Mouse (Mus musculus) right cerebral cortex, postnatal 25 days (tissue): ENCODE measurements around the gene Dmbx1.
A peak's percentile ranks its signal among the peaks of the same experiment; 100 is the strongest.

ENCODE experiments used
- DNase-seq: peaks from one replicate; pipeline ENCODE4 v3.0.0; 2022

The Dmbx1 gene

DNA sequence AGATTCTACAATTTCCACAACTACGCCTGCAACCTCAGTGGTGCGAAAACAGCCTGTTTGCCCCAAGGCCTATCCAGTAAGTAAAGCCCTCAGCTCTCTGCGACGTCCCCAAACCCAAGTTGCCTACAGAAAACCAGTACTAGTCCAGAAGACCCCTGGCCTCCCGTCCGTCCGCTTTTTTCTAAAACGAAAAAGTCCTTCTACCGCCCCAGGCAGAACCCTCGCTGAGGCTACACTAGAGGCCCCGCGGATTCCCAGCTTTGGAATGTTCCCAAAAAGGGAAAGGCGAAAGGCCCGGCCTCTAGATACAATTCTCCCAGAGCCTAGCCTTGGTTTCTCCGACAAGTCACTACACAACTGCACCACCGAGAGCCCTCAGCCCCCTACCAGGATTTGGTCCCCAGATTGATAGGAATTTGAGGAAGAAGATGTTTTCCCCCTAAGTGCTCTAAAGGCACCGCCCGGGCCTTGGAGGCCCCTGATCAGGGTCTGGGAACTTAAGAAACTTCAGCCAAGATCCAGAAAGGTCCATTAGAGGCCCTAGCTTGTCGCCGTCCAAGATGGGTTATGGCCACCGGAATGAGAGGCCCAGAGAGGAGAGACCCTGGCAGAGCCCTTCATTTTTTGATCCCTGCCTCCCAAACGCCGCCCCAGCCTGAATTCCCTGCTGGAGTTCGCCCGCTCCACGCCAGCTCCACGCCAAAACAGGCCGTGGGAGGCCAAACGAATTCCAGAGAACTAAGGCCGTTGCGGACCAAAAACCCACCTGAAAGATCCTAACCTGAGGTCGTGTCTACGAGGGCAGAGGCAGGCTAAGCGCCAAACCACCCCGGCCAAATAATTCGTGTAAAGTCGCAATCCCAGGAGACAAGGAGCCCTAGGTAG is 1.2 kb downstream of the Dmbx1 start:
- peak; percentile 55 for DNase-seq

DNA sequence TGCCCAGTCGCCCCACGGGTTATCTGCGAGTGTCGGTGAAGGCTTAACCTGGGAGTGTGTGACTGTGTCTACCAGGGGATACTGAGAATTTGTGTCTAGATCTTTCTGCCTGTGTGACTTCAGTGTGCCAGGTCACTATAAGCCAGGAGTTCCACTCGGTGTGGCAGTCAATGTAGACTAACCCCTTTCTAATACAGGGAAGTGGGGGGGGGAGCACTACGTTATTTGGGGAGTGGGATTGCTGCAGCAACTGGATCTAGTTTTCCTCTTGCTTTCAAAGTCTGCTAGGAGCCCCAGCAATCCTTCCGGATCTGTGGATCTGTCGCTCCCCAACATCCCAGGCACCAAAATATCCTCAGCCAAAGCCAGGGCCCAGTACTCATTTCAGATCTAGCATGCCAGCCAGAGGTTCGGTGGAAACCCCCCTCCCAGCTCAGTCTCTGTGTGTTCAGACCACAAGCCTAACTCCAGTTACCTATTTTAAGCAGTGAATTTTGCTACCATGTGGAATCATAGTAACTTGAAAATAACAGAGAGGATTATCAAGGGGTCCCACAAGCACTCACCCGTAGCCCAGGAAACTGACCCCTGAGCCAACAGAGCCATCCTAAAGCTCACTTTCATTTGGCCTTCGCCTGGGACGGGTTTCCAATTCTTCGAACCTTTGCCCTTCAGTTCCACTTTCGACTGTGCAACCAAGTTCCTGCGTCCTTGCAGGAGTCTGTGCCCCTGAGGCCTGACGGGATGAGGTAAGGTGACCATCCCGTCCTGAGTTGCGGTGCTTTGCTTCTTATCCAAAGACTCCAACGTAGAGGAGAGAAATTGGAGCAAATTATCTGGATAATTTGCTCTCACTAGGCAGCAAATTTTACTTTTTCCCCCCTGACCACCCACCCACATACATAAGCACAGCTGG is 2.4 kb downstream of the Dmbx1 start:
- no peak for DNase-seq

DNA sequence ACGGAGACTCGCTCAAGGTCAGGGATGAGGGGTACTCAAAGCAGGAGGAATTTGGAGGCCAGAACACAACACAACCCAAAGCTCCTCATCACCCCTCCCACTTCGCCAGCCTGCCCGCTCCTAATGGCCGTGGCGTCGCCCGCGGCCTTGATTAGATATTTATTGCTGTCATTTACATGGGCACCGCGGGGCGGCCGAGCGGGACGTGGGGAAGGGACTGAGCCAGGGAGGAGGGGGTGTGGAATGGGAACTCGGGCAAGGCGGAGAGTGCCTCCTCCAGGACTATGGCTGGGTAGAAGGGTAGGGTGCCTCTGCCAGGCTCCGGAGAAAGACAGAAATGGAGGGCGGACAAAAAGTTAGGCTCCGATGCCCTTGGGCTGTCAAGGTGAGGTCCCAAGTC is 3.1 kb downstream of the Dmbx1 start:
- no peak for DNase-seq

DNA sequence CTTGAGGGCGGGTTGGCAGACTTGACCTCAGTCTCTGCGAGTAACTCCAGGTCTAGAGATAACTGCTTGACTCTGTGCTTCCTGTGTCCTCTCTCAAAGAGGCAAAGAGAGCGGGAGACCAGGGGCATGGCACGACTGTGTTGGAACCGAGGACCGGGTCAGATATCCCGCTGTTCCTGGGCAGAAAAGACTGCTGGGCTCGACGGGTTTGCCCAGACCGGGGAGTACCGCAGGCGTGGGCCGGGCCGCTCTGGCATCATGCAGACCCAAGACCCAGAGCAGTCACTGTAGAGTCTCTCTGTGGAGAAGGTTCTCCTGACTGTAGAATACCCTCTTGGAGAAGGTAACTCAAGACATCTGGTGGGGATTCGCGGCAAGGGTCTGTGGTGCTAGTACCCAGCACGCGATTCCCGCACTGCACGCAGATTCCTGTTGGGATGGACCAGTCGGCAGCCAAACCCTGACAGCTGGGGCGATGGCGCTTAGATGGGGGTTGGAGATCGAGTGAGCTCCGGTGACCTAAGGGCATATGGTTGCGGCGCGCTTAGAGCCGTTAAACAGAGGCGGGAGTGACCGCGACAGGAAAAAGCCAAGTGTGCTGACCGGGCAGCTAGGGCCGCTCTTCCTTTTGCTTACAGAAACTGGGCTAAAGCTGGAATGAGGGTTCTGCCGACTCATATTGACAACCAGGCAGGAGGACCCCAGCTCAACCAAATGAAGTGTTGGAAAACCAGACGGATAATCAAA is 3.7 kb downstream of the Dmbx1 start:
- DNase-seq = no peak

DNA sequence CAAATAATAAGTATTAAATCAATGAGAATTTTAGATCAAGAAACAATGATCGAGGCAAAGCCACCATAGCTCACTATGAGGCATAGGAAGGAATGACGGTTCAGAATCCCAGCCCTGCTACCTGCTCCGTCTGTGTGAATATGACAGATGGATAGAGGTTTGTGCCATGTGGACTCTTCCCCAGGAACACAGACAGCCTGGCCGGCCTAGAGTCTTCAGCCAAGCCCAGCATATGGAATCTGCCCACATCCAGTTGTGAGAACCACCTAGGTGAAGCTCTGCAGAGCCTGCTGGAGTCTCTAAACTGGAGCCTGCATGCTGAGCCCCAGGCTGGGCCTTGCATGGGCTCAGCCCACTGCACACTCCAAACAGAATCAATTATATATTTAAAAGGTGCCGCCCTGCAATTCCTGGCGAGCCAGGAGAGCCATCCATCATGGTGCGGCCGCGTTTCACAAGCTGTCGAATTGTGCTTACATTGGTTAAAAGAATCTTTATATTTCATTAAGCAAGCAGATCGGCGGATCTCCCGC is 8.1 kb downstream of the Dmbx1 start:
- DNase-seq = no peak

DNA sequence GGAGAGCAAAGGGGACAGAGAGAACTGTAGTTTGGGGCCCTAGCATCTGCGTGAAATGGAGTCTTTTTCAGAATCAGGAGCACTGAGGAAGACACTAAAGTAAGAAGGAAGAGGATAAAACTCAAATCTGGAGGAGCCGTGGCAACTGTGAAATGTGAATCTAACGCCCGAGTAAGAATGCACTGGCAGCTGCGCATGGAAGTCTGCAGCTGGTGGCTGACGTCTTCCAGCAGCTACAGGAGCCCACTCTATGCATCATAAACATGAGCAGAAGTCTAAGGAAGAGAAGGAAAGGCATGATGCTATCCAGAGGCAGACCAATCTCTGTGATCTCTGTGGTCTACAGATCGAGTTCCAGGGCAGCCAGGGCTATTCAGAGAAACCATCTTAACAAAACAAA is 12.1 kb downstream of the Dmbx1 start:
- DNase-seq = no peak

DNA sequence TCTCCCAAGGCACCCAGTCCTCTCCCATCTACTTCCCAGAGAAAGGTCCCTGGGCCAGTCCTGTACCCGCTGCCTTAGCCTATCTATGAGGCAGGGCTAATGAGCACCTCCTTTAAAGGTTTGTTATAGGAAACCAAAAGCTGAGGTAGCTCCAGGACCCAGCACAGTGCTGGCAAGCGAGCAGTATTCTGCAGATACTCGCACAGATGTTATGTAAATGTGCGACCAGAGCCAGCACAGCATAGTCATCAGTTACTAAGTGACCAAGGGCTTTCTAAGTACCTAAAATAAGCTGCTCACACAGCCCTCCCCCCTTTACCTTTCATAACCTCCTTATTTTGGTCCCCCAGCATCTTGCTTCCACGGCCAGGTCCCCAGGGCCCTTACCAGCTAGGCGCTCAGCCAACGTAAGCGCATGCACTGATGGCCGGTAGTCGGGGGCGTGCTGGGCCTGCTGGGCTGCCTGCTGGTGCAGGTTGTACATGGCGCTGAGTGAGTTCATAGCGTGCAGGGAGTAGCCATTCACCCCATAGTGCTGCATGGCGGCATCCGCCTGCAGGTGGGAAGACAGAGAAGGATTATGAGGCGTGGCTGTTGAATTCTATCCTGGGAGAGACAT is 16.4 kb downstream of the Dmbx1 start:
- DNase-seq = no peak

DNA sequence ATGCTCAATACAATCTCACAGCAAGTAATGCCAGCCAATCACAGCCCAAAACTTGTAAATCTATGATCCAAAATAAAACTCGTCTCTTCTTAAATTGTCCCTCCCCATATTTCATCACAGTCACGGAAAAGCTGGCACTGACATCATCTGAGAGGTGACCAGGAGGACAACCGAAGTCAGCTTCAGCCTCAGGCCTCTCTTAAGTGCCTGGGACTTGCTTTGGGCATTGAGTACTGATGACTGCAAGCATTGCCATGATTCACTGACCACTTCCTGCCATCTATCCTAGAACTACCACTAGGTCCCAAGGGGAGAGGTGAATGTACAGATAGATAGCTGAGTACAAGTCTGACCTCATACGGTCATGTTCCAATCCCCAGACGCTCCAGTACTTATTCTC is 17.0 kb downstream of the Dmbx1 start:
- DNase-seq = no peak

DNA sequence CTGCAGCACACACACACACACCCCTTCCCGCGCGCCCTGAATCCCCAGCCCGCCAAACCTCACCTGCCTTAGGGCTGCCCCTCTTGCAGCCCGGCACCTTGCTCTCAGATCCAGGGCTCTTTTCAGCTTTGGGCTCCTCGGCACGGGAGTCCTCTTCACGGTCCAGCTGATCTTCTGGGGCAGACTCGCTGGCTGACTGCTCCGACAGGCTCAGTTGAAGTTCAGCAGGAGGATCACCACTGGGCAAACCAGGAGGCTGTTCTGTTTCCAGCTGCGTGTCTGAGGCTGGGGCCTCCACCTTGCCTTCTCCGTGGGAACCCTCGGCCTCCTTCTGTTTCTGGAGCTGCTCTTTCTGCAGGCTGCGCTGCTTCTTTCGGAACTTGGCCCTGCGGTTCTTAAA is 19.8 kb downstream of the Dmbx1 start:
- no peak for DNase-seq

DNA sequence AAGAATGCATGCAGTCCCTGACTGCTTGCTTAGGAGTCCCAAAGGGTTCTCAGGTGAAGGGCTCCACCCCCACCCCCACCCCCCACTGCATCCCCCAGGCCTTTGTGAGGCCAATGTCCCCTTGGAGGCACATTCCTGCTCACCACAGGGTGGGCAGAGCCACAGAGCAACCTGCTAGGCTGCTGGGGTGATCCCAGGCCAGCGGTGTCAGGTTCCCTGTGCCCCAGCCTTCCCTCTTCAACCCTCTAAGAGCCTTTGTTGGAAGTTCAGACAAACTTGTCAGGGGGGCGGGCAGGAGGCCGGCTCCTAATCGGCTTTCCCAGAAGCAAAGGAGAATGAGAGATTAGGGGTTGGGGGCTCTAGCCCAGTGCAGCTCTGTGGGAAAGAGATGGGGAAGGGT is 28.1 kb downstream of the Dmbx1 start:
- DNase-seq = no peak

DNA sequence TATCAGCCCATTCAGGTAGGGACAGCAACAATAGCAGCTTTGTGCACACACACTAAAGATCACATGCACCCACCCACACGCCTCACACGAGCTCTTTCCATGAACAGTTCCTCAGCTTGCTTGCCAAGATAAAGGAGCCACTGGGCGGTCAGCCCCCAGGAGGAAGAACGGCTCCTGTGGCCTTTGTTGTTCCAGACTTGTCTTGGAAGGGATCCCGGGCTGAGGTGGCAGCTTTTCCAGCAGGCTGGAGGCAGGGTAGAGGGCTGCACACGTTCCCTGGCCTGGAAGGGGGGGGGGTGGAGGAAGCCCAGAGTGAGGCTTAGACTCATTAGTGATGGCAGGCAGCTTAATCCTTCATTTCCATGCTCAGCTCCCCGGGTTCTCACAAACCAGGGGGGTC is 31.1 kb downstream of the Dmbx1 start:
- peak; percentile 27 for DNase-seq

DNA sequence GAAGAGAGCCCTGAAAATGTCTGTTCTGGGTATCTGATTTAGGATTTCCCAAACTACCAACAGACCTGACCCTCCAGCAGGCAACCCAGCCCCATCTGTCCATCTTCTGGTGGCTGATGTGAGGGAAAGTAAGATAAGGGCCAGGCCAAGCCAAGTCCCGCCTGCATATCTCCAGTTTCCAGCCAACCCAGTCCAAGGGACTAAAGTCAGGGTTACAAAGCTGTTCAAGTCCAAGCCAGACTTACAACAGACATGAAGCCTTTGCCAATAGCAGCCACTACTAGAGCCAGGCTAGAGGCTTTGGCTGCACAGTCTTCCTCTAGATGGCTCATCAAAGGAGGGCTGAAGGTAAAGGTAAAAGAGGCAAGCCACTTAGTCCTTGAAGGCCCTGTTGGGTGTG is 31.7 kb downstream of the Dmbx1 start:
- no peak for DNase-seq

DNA sequence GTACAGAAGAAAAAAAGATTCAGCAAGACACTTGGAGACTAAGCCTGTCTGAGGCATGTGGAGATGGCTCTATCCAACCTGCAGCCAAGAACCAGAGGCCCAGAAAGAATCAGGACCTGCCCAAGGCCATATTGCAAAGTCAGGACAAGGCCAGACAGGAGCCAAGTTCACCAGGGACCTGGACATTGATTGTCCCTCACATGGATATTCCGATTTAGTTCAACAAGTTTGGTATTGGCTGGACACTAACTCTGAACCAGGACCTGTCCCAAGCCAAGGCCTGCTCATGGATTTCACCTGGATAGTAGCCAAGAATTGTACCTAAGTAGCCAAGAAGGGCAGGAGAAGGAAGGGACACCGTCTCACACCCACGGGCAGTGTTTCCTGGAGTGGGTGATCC is 32.9 kb downstream of the Dmbx1 start:
- no peak for DNase-seq

DNA sequence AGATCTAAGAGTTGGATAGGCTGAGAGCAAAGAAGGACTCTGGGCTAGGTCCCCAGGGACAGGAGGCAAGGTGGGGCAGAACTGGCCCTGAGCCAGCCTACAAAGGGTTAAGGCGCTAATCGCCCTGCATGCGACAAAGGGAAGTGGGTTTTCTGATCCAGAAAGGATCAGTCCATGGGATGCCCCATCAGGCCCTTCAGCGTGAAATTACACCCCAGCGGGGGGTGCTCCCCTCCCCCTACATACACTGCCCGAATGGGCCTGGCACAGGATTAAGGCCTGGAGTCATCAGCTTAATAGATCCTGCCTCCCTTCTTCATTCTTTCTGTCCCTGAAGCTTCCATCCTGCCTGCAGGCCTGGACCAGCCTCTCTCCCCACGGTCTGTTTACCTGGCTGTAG is 34.0 kb downstream of the Dmbx1 start:
- DNase-seq = no peak

DNA sequence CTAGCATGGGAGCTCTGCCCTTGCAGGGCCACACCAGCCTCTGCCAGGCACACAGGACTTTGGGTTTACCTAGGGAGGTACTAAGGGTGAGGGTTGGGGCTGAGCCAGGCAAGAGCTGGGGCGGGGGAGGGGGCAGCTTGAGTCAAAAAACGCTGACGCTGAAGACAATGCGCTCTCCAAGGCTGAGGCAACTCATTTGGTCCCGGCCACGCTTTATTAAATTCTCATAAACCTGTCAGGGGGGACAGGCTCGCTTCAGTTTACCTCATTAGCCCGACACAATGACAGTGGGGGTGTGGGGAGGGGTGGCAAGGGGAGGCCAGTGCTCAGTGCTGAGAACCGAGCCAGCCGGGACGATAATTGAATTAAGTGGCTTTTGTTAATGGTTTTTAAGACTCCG is 35.4 kb downstream of the Dmbx1 start:
- DNase-seq = no peak

DNA sequence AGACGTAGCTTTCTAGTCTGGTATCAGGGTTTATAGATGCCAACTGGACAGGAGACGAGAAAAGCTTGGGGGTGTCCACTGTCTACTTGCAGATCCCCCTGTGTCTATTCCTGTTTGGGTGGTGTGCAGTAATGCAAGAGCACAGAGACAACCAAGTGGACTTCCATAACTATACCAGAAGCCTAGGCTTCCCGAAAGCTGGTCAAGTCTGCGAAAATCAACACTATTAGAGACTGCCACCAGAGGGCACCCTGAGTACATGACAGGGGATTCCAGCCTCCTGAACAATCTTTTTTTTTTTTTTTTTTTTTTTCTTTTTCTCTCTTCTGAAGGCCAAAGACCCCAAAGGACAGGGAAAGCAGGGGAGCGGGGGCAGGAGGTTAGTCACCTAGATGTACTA is 36.9 kb downstream of the Dmbx1 start:
- peak; percentile 72 for DNase-seq

DNA sequence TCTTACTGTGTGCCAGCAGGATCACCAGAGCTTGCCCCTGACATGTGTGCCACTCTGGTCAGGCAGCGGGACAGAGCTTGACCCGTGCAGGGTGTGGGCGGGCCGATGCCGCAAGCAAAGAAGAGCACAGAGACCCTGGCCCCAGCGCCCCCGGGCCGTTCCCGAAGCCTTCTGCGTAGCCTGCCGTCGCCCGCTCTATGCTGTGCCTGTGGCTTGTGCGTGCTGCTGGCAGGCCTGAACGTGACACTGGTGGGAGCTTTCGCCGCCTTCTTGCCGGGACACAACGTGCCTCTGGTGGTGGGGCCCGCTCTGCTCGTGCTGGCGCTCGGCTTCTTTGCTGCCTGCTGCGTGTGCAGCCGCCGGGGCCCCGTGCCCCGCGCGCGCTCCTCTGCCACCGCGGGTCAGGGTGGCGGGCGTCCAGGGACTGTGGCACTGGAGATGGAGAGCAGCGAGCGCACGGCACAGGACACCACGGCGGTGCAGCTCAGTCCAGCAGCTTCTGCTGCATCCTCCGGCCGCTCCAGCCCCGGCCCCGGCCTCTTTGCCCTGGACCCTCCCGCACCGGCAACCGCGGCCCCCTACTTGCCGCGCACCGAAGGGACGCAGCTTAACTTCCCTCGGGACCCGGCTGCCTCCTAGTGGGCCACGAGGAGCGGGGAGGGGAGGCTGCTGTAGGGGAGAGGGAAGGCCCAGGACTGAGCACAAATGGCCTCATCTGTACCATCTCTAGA is 41.7 kb downstream of the Dmbx1 start:
- no peak for DNase-seq

DNA sequence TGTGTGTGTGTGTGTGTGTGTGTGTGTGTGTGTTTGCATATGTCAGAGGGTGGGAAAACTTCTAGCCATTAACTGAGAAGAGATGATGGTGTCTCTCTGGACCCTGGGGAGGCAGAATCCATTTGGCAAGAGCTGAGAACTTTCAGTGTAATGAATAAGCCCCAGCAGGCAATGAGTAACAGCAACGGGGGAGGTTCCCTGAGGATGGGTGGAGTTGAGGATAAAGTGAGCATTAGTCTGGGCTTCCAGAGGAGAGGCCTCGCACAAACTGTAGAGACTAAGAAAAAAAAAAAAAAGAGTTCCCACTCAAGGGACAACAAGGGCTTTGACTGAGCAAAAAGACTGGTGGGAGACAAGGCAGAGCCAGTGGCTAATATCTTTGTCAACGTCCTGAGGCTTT is 45.4 kb downstream of the Dmbx1 start:
- DNase-seq = no peak

DNA sequence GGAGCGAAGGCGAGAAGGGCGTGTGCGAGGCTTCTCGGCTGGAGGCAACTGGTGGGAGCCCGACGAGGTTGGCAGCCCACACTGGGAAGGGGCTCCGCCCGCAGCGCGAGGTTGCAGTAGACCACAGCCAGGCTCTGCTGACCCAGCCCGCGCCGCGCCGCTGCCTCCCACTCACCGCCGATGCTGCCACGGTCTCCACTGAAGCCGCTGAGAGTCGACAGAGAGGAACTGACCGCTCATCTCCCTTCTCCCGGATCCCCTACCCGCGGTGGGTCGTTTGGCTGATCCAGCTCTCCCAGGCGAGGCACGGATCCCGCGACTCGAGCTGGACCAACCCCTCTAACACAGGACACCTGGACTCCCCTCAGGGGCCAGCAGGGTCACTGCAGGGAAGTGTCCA is 49.2 kb downstream of the Dmbx1 start, which contains the start of gene 6430628N08Rik:
Gene 6430628N08Rik, plus strand, starts transcription at position 113 of the 400 bp plus-strand sequence.
- DNase-seq = no peak

DNA sequence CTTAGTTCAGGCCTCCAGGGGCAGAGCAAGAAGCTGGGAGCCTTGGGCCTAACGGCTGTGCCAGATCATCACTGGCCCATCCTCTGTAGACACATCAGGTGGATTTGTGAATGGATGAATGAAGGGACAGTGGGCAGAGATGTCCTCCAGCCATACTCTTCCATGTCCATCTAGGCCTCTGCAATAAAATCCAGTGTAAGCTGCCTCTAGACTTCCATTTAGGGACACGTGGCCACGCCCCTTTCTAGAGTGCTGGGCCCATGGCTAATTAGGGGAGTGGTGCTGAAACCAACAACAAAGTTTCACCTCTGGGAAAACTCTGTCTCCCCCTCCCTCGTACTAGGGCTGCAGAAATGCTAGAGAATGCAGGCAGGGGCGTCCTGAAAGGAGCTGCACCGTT is 49.7 kb downstream of the Dmbx1 start:
- no peak for DNase-seq

DNA sequence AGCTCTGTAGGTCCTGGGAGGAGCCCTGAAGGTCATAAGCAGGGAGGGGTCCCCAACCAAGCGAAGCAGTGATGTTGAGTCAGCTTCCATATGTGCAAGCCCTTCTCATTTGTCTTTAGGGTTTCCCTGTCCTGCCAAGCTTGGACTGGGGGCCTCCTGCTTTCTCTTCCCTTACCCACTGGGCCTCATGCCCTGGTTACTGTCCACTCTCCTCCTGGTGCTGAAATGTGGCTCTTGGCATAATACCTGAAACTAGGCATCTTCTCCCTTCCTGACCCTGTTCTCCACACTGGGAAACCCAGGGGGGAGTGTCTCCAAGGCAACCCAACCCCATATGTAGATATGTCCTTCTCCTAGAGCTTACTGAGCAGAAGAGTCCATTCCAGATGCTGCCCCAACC is 52.9 kb downstream of the Dmbx1 start:
- DNase-seq = no peak

DNA sequence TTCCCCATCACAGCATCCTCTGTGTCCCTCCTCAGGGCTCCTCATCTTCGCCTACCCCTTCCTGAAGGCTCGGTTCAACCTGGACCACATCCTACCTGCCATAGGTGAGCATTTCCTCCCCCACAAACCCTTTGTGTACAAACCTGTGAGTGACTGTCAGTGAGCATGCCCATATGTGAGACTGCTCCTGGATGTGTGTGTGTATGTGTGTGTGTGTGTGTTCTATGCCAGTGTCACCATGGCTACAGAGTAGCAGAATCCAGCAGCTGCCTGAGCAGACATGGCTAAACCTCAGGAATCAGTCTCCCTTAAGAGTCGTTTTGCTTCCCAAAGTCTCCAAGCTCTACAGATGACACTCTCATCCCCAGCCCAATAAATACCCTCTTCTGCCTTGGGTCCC is 53.9 kb downstream of the Dmbx1 start:
- peak; percentile 36 for DNase-seq
